Mouse (Mus musculus): ENCODE results near the gene Anks6.

DNA sequence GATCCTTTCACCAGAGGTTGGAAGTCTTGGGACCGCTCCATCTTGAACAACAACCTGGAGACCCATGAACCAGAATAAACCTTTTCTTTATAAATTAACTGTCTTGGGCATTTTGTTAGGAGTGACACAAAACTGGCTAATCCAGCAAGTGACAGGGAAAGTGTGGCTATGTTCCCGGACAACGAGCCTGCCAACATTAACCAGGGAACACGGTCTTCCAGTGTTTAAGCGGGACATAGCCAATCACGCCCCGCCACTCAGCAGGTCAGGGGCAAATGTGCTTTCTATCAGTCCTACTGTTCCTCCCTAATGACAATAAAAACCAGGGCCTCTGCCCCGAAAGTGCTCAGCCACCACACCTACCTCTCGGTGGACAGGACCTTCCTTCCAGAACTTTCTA lies 13.4 kb downstream of the Anks6 start:
- no peak for TF ChIP-seq TAL1 (IDR thresholded peaks at IDR 0.05; ENCODE audit: low read length)
- TF ChIP-seq GATA1 (IDR thresholded peaks at IDR 0.05; ENCODE audit: low read length): no peak

All from erythroblast, embryonic 14.5 days (primary cell).